Mouse (Mus musculus): ENCODE measurements around the gene Stpg3. TPM values are rescaled to one million over a fixed set of nuclear protein-coding genes. Genes with fewer than 3 reads are reported as not detected.

Stpg3 gene
- total RNA-seq, 4 experiments from 2014 or later = 0.23 to 0.82 (median 0.30) TPM; not detected in 1

- DNase-seq (ENCODE audit: low spot score in 2 of 2) = no peak
Observed at GRCm38 (mm10) chr2:25210686-25211085, 3.8 kb downstream of the Stpg3 start.

GRCm38 (mm10) chr2:25207593-25207992 is 6.8 kb downstream of the Stpg3 start:
- DNase-seq (ENCODE audit: low spot score in 2 of 2) = no peak

- DNase-seq (ENCODE audit: low spot score in 2 of 2) = no peak
Observed at GRCm38 (mm10) chr2:25203631-25204214, 10.7 kb downstream of the Stpg3 start.

GRCm38 (mm10) chr2:25200631-25201030 is 13.8 kb downstream of the Stpg3 start:
- no peak for DNase-seq (ENCODE audit: low spot score in 2 of 2)

DNA sequence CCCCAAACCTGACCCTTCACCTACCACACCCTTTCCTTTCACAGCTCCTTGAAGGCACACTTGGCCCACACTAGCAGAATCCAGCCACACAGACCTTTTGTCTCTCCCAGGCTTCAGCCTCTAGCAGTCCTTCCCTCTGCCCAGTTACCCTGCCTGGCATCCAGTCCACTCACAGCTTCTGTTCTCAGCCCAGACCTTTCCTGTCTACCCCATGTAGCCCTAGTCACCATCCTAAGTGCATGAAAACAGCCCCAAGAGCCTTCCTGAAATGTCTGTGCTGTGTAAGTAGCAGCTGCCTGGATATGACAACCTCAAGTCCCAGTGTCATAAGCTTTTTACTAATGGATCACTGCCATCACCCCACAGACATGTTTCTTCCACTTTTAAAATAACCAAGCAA is 16.5 kb downstream of the Stpg3 start:
- no peak for DNase-seq (ENCODE audit: low spot score in 2 of 2)

DNA sequence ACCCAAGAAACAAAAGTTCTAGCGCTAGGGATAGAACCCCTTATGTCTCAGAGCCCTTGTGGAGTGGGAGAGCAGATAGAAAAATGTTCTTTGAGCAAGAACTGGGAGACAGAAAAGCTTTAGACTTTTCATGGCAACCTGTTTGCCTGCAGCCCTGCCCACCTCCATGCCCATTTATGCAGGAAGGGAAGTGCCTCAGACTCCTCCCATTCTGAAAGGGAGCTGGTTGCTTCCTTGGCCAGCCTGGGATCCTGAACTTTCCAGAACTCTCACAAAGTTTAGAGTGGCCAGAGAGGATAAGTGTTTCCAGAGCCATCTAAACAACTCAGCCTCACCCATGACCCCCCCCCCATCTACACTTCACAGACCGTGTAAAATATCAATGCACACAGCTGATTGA is 17.2 kb downstream of the Stpg3 start:
- no peak for DNase-seq (ENCODE audit: low spot score in 2 of 2)

GRCm38 (mm10) chr2:25196172-25196954 is 18.1 kb downstream of the Stpg3 start, which contains the start of gene Tor4a:
Tor4a (minus strand) TSS chr2:25196886.
- DNase-seq (ENCODE audit: low spot score in 2 of 2) = no peak

- no peak for DNase-seq (ENCODE audit: low spot score in 2 of 2)
Observed at GRCm38 (mm10) chr2:25195211-25196156, 19.0 kb downstream of the Stpg3 start.

GRCm38 (mm10) chr2:25194486-25195171 is 19.8 kb downstream of the Stpg3 start:
- no peak for DNase-seq (ENCODE audit: low spot score in 2 of 2)

DNA sequence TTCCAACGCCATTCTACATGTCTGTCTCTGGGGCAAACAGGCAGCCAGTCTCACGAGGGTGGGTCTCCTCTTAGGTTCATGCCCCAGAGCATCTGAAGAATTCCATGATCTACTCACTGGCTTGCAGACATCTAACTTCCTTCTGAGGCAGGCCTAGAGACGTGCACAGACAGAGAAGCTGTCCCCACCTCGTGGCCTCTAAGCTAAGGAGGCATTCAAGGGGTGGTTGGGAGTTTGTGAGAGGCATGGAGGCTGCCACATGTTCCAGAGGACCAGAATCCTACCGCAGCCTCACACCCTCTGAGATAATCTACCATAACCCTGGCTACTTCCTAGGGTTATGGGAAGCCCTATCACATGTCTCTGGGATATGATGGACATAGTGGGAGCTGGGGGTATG is 20.4 kb downstream of the Stpg3 start:
- no peak for DNase-seq (ENCODE audit: low spot score in 2 of 2)

GRCm38 (mm10) chr2:25193330-25193770 is 21.1 kb downstream of the Stpg3 start:
- peak in 1 of 2 experiments; percentile 69 for DNase-seq (ENCODE audit: low spot score in 2 of 2)

DNA sequence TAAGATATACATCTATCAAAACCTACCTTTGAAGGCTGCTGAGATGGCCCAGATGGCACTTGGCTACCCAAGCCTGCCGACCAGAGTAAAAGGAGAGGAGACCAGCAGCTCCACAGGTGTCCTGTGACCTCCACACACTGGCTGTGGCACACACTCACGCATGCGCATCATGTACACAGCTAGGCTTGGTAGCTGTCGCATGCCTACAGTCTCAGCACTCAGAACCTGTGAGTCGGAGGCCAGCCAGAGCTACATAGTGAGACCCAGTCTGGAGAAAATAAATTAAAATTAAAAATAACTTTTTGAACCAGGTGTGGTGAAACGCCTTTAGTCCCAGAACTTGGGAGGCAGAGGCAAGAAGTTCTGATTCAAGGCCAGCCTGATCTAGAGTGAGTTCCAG is 26.6 kb downstream of the Stpg3 start:
- DNase-seq (ENCODE audit: low spot score in 2 of 2) = no peak

GRCm38 (mm10) chr2:25186575-25186930 is 27.9 kb downstream of the Stpg3 start:
- no peak for DNase-seq (ENCODE audit: low spot score in 2 of 2)

- DNase-seq (ENCODE audit: low spot score in 2 of 2) = no peak
Observed at GRCm38 (mm10) chr2:25185625-25186574, 28.5 kb downstream of the Stpg3 start.

- DNase-seq (ENCODE audit: low spot score in 2 of 2) = no peak
Observed at GRCm38 (mm10) chr2:25184496-25184895, 29.9 kb downstream of the Stpg3 start.

DNA sequence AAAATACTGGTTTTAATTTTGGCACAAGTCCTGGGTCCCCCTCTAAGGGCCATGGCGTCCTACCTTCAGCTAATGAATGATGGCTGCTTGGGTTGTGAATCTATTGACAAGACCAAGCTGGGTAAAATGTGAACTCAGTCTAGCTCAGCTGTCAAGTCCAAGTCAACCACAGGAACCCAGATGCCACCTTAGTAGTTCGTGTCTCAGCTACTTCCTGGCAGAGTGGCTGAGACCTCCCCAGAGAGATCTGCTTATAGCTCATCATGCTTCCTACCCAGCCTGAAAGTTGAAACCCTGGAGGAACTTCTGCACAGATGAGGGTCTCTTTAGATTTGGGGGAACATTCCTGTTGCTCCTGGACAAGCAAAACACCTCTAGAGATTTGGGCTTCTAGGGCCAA is 31.1 kb downstream of the Stpg3 start:
- no peak for DNase-seq (ENCODE audit: low spot score in 2 of 2)

GRCm38 (mm10) chr2:25182664-25183063 is 31.8 kb downstream of the Stpg3 start:
- DNase-seq (ENCODE audit: low spot score in 2 of 2) = no peak

GRCm38 (mm10) chr2:25181891-25182397 is 32.5 kb downstream of the Stpg3 start:
- DNase-seq (ENCODE audit: low spot score in 2 of 2) = no peak

DNA sequence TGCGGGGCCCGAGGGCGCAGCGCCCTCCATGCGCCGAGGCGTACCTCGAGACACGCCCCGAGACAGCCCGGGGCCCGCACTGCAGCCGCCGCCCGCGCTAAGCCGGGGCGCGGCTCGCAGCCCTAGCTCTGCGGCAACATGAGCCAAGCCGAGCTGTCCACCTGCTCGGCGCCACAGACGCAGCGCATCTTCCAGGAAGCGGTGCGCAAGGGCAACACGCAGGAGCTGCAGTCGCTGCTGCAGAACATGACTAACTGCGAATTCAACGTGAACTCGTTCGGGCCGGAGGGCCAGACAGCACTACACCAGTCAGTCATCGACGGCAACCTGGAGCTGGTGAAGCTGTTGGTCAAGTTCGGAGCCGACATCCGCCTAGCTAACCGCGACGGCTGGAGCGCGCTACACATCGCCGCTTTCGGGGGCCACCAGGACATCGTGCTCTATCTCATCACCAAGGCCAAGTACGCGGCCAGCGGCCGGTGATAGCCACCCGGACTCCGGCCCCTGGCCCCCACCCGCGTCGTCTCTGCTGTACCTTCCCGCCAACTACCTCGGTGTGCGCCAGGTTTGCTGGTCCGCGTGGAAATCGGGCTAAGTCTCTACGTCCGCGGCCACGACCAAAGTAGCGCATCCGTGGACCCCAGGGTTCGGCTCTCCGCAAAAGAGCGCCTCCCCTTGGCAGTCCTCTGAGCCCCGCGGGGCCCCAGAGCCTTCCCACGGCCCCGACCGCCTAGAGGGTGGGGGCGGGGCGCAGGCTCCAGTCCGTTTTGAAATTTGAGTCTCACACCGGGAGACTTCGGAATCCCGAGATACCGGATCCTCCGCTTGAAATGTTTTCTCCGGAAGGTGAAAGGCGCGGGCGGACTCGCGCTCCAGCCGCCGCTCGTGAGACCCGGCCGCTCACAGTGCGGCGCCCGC is 33.2 kb downstream of the Stpg3 start:
- no peak for DNase-seq (ENCODE audit: low spot score in 2 of 2)
